Mouse (Mus musculus) lung, postnatal 0 days (tissue): ENCODE measurements around the gene Kif3c. TPM values are rescaled to one million over a fixed set of nuclear protein-coding genes. Genes with fewer than 3 reads are reported as not detected.

Experiments used
- ATAC-seq: fragments of 200-750 bp; cut with Nextera tagmentation; 2 replicates; pipeline ENCODE4 v1.8.0; 2017; ENCODE audit warnings: moderate library complexity
- DNase-seq: peaks from one replicate; pipeline ENCODE4 v3.0.0-alpha.2; 2016; ENCODE audit warnings: low spot score
- H3K27ac ChIP-seq: fragments of 300-500 bp; sonication (generic); 2 replicates; pipeline ENCODE4 v1.5.1; 2014; ENCODE audit warnings: antibody characterized with exemption, mild to moderate bottlenecking, low read length, mixed read lengths
- H3K27me3 ChIP-seq: fragments of 300-500 bp; sonication (generic); replicated peaks from 2 replicates; pipeline ENCODE4 v1.6.1; 2014; ENCODE audit warnings: low read length, mixed read lengths; ENCODE audit not compliant: insufficient read depth
- H3K36me3 ChIP-seq: fragments of 300-500 bp; sonication (generic); 2 replicates; pipeline ENCODE4 v1.6.1; 2014; ENCODE audit warnings: low read length, mixed read lengths; ENCODE audit not compliant: insufficient read depth
- H3K4me1 ChIP-seq: fragments of 300-500 bp; sonication (generic); 2 replicates; pipeline ENCODE4 v1.6.1; 2014; ENCODE audit warnings: antibody characterized with exemption, low read depth, low read length, mixed read lengths; ENCODE audit not compliant: insufficient read depth
- H3K4me2 ChIP-seq: fragments of 300-500 bp; sonication (generic); replicated peaks from 2 replicates; pipeline ENCODE4 v1.6.1; 2014; ENCODE audit warnings: low read depth, mild to moderate bottlenecking, low read length, moderate library complexity, mixed read lengths
- H3K4me3 ChIP-seq: fragments of 300-500 bp; sonication (generic); 2 replicates; pipeline ENCODE4 v1.5.1; 2014; ENCODE audit warnings: low read depth, low read length
- H3K9ac ChIP-seq: fragments of 300-500 bp; sonication (generic); replicated peaks from 2 replicates; pipeline ENCODE4 v1.6.1; 2014; ENCODE audit warnings: low read depth, mild to moderate bottlenecking
- H3K9me3 ChIP-seq: fragments of 300-500 bp; sonication (generic); 2 replicates; pipeline ENCODE4 v1.6.1; 2016; ENCODE audit warnings: low read length, mixed read lengths
- CTCF ChIP-seq: IDR thresholded peaks from 2 replicates; pipeline ENCODE4 v1.5.1; 2016; ENCODE audit warnings: antibody characterized with exemption, mild to moderate bottlenecking
- EP300 ChIP-seq: IDR thresholded peaks from 2 replicates; pipeline ENCODE4 v1.6.1; 2016; ENCODE audit warnings: antibody characterized with exemption, mild to moderate bottlenecking, control low read depth
- WGBS: fragments of 180-500 bp; shearing (Covaris S2); extraction: QIAGEN DNeasy Blood & Tissue Kit; methylation state at CpG from one replicate; pipeline ENCODE4 v1.1.7; 2014; 5-methylcytosine and 5-hydroxymethylcytosine counted together
- polyA plus RNA-seq: library from polyadenylated mRNA; unstranded; fragments of >200 nt; fragmentation: Nextera tagmentation; extraction: Ambion mirVana; gene quantifications from 2 replicates; pipeline ENCODE4 v1.2.1, GENCODE M21; 2015

The Kif3c gene
- polyA plus RNA-seq, 1 experiment from 2014 or later: 5.6 TPM

- WGBS: 49% methylated on average over 3 of the region's 3 CpGs
Measured at GRCm38 (mm10) chr12:3371991-3372390, 7.1 kb downstream of the Kif3c start.

DNA sequence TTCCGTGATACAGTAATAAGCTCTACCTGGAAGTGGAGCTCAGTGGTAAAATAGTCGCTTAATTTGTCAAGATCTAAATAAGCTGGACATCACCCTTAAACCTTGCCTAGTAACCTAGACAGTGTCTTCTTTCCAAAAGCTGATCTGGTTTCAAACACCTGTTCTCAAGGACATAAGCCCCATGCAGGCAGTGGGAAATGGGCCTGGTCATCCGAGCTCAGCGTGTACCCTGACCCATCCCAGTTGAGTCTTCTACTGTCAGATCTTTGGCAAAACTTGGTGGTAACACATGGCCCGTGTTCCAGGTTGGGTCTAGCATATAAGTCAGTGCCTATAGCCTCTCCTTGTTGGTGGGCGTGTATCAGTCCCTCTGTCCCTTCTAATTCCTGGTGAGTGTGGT, 8.6 kb downstream of the Kif3c start:
- DNase-seq (no peak), ATAC-seq (no peak)
- no peaks in the 10 kb centered on the region for H3K36me3 ChIP-seq
- H3K27ac ChIP-seq: no peak overlapping the region
- WGBS: 88% methylated on average over 6 of the region's 6 CpGs
- no peaks in the 10 kb centered on the region for H3K9me3 ChIP-seq
- TF ChIP-seq EP300 (no peak), CTCF (no peak)
- no peak overlapping the region for H3K4me2 ChIP-seq
- no peaks in the 10 kb centered on the region for H3K27me3 ChIP-seq
- H3K9ac ChIP-seq: no peak overlapping the region
- peaks cover 3% of the 10 kb centered on the region; the same call in 1 of the 2 replicates for H3K4me1 ChIP-seq
- H3K4me3 ChIP-seq: no peak overlapping the region

More at GRCm38 (mm10) chr12:3371991-3372390, 7.1 kb downstream of the Kif3c start:
- Histone ChIP-seq H3K4me2 (no peak overlapping the region), H3K4me3 (no peak overlapping the region), H3K4me1 (peaks cover 3% of the 10 kb centered on the region; the same call in 1 of the 2 replicates), H3K27ac (no peak overlapping the region), H3K36me3 (no peaks in the 10 kb centered on the region), H3K9ac (no peak overlapping the region), H3K27me3 (no peaks in the 10 kb centered on the region), H3K9me3 (no peaks in the 10 kb centered on the region)
- DNase-seq (no peak), ATAC-seq (no peak)
- TF ChIP-seq CTCF (no peak), EP300 (no peak)

DNA sequence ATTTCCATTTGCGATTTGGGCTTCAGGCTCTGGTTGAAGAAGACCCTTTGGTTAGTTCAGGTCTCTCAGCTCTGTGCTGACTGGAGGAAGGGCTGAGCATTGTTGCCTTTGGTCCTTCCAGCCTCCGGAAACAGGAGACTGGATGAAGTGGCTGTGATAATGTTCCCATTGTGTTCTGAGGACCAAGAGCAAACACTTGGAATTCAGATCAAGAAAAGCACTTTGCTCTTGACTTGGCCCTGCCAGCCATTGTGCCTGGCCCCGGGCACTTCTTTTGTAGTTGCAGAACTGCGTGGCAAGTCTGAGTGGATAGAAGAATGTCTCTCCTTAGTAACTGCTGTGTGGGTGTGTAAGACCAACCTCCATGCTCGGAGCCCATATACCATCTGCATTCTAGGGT, 9.6 kb downstream of the Kif3c start:
- 57% methylated on average over 5 of the region's 5 CpGs for WGBS
- no peak for TF ChIP-seq EP300
- TF ChIP-seq CTCF: no peak
- Histone ChIP-seq H3K4me1 (no peaks in the 10 kb centered on the region), H3K27me3 (no peaks in the 10 kb centered on the region), H3K27ac (no peak overlapping the region), H3K9ac (no peak overlapping the region), H3K4me2 (no peak overlapping the region), H3K36me3 (no peaks in the 10 kb centered on the region), H3K4me3 (no peak overlapping the region), H3K9me3 (no peaks in the 10 kb centered on the region)
- ATAC-seq: peak; percentile 65
- DNase-seq: peak; percentile 57

- no peaks in the 10 kb centered on the region for H3K9me3 ChIP-seq
- no peak overlapping the region for H3K4me3 ChIP-seq
- DNase-seq (no peak), ATAC-seq (no peak)
- no peaks in the 10 kb centered on the region for H3K4me1 ChIP-seq
- no peaks in the 10 kb centered on the region for H3K27me3 ChIP-seq
- no peak overlapping the region for H3K9ac ChIP-seq
- no peak overlapping the region for H3K4me2 ChIP-seq
- H3K27ac ChIP-seq: no peak overlapping the region
- H3K36me3 ChIP-seq: no peaks in the 10 kb centered on the region
- TF ChIP-seq EP300 (no peak), CTCF (peak; percentile 44)
- 30% methylated on average over 3 of the region's 3 CpGs for WGBS
Measured at GRCm38 (mm10) chr12:3377190-3377589, 12.3 kb downstream of the Kif3c start.

- TF ChIP-seq EP300 (no peak), CTCF (no peak)
- DNase-seq: no peak
- no peaks in the 10 kb centered on the region for H3K4me1 ChIP-seq
- H3K4me2 ChIP-seq: no peak overlapping the region
- H3K4me3 ChIP-seq: no peak overlapping the region
- WGBS: 83% methylated on average over 5 of the region's 5 CpGs
- no peaks in the 10 kb centered on the region for H3K36me3 ChIP-seq
- H3K9me3 ChIP-seq: no peaks in the 10 kb centered on the region
- H3K27ac ChIP-seq: no peak overlapping the region
- H3K9ac ChIP-seq: no peak overlapping the region
- no peak for ATAC-seq
- no peaks in the 10 kb centered on the region for H3K27me3 ChIP-seq
Measured at GRCm38 (mm10) chr12:3377755-3378154, 12.8 kb downstream of the Kif3c start.

- Histone ChIP-seq H3K36me3 (peaks cover 17% of the 10 kb centered on the region; the same call in 1 of the 2 replicates), H3K9me3 (no peaks in the 10 kb centered on the region), H3K27ac (no peak overlapping the region), H3K4me2 (no peak overlapping the region), H3K27me3 (no peaks in the 10 kb centered on the region), H3K4me1 (no peaks in the 10 kb centered on the region), H3K4me3 (no peak overlapping the region), H3K9ac (no peak overlapping the region)
- ATAC-seq (no peak), DNase-seq (no peak)
- WGBS: 47% methylated on average over 1 of the region's 1 CpGs
- TF ChIP-seq EP300: no peak
- TF ChIP-seq CTCF: no peak
Measured at GRCm38 (mm10) chr12:3384860-3385259, 19.9 kb downstream of the Kif3c start.

DNA sequence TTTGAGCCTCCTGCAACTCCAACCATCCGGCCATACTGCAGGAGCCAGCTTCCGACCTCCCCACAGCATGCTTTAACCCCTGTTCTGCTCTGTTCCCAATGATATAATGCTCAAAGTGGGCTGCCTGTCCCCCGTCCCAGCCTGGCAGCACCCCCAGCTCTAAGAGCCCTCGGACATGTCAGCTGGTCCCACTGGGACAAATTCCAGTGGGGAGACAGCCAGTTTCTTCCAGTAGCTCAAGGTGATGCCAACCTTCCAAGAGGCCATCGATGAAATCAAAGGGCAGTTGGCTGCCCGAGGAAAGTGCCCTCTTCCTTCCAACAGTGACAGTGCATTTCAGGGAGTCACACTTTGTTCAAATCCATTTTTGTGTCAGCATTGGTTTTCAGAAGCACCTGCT, 20.3 kb downstream of the Kif3c start:
- H3K4me3 ChIP-seq: no peak overlapping the region
- H3K4me2 ChIP-seq: no peak overlapping the region
- no peak overlapping the region for H3K9ac ChIP-seq
- TF ChIP-seq CTCF (no peak), EP300 (no peak)
- H3K27ac ChIP-seq: no peak overlapping the region
- no peaks in the 10 kb centered on the region for H3K27me3 ChIP-seq
- ATAC-seq (no peak), DNase-seq (no peak)
- no peaks in the 10 kb centered on the region for H3K4me1 ChIP-seq
- H3K36me3 ChIP-seq: peaks cover 17% of the 10 kb centered on the region; the same call in 1 of the 2 replicates
- H3K9me3 ChIP-seq: no peaks in the 10 kb centered on the region
- WGBS: 79% methylated on average over 6 of the region's 6 CpGs
